Mouse (Mus musculus): Measurements from ENCODE around the gene Zfp382.

- TF ChIP-seq CTCF (IDR thresholded peaks at IDR 0.05; ENCODE audit: extremely low read depth, insufficient read depth, insufficient read length, insufficient replicate concordance) (no peak), POLR2A (IDR thresholded peaks at IDR 0.05; ENCODE audit: low read depth, low read length) (no peak)
Measured at GRCm38 (mm10) chr7:30136826-30137225, 15.1 kb downstream of the Zfp382 start.

All from spleen, adult 2 months (tissue).